Mouse (Mus musculus) layer of hippocampus, postnatal 14 days (tissue): ENCODE data around the gene Vrk3. TPM values are rescaled to one million over a fixed set of nuclear protein-coding genes. Genes with fewer than 3 reads are reported as not detected.
A peak's percentile ranks its signal among the peaks of the same experiment; 100 is the strongest.

Experiments
- DNase-seq, 2 experiments: peaks; one replicate each; pipeline ENCODE4 v3.0.0; 2021 to 2022; ENCODE audit warnings: low spot score in 2 of 2, mixed read lengths in 1 of 2
- total RNA-seq, 2 experiments: library from RNA; stranded (reverse); gene quantifications; 2 replicates each; pipeline ENCODE4 v1.2.3; 2021

The Vrk3 gene
- total RNA-seq, 2 experiments from 2014 or later, result 31.8 to 33.4 TPM

DNA sequence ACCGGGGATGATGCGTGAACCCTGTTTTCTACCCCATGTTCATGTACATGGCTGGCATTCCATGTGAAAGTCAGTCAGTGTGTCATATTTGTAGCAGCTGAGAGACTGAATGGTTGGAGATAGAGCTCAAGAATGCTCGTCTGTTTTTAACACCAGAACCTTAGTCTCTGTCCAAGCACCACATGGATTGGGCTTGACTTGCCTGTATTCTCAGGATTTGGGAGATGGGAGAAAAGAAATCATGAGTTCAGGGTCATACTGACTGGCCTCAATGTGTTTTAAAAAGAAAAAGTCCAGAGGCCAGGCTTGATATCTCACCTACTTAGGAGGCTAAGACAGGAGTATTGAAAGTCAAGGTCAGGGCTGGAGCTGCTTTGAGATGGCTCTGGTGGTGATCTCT lies 69.2 kb downstream of the Vrk3 start:
- DNase-seq, result no peak

DNA sequence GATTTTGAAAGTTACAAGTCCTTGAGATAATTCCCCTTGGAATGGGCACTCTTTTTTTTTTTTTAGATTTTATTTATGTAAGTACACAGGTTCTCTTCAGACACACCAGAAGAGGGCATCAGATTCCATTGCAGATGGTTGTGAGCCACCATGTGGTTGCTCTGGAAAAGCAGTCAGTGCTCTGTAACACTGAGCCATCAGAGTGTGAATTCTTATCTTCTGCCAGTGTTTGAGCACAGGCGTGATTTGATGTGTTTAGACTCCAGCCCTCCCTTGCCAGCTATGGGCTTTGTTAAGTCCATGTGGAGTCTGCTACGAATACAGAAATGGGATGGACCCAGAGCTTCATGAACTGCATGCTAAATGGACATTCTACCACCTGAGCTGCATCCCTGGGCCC lies 70.0 kb downstream of the Vrk3 start:
- peak in 1 of 2 experiments; percentile 67 for DNase-seq

DNA sequence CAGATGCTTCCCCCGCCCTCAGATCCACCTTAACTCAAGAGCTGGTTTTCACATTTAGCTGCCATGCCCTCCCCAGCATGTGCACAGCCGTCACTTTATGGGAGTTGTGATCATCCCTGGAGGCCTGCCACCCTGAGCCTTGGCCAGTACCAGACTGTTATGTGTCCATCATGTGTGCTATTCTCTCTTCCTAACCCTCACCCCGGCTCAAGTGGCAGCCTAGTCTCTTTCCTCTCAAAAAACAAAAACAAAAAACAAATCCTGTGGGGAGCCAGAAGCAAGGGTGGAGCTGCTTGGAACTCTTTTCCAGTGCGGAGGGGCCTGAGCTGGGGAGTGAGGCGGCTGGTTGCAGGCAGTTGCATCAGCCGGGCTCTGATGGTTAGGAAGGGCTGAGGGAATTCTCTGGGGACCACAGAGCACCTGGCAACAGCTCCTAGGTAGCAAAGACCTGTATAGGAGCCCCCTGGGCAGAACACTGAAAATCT lies 70.6 kb downstream of the Vrk3 start:
- DNase-seq, result no peak

DNA sequence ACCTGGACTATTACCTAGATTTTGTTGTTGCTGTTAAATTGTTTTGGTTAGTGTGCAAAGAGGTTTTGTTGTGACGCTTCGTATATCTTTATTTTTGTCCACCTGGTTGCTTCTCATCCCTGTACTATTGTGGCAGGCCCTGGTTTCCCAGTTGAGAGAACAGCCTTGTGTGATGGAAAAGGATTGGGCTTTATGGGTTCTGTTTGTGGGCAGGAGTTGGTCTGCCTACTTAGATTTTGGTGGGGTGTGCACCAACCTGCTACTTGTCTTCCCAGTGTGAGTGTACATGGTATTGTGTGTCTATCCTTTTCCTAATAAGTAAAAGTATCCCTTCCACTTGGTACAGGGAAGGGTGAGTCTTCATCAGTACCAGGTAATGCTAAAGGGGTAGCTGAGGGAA lies 71.2 kb downstream of the Vrk3 start:
- DNase-seq, result no peak

DNA sequence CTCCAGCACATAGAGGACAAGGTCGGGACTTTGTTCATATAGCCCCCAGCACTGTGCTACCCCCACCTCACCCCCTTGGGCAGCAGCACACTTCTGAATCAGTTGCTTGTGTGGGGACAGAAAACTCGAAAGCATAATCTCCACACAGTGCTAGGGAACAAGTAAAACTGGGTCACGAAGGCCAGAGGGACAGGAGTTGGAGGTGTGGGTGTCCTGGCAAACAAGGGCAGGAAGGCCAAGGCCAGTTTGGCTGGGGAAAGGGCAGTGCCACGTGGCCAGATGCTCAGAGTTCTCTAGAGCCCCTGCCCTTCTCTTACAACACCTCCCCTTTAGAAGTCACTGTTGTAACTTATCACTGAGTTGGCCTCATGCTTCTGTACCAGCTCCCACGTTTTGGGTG lies 71.7 kb downstream of the Vrk3 start:
- no peak for DNase-seq

DNA sequence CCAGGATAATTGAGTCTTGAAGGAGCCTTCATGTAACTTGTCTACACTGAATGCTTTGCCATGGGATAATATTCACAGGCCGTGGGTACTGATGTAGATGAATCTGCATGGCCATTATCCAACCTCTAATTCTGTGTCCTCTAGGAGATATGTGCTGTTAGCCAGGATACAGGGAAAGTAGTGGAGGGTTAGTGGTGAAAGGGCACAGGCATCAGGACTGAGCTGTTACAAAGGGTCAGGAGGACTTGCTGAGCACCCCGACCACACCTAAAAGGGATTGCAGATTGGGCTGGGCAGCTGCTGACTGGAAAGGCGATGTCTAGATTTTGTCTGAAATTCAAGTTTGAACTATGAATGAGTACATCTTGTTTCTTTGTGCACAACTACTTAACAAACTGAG lies 72.3 kb downstream of the Vrk3 start:
- no peak for DNase-seq

DNA sequence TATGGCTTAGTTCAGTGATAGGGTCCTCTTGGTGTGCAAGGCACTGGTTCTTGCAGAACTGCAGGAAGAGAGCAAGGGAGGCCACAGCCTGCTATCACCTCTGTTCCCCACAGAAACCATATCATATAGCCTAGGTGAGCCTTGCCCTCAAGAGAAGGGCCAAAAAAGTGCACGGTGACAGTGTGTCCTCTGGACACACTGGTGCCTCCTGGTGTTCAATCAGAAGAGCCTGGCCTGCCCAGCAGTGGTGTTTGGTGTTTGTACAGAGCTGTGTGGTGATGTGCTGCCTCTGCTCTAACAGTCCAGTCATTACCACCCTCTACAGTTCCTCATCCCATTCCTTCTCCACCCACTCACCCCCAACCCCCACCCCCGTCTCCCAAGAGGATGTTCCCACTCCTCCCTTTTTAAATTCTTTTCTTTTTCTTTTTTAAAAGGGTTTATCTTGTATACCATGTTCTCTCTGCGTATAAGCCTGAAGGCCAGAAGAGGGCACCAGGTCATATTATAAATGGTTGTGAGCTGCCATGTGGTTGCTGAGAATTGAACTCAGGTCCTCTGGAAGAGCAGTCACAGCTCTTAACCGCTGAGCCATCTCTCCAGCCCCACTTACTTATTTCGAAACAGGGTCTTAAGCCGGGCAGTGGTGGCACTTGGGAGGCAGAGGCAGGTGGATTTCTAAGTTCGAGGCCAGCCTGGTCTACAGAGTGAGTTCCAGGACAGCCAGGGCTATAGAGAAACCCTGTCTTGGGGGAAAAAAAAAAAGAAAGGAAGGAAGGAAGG lies 73.6 kb downstream of the Vrk3 start:
- DNase-seq, result no peak

DNA sequence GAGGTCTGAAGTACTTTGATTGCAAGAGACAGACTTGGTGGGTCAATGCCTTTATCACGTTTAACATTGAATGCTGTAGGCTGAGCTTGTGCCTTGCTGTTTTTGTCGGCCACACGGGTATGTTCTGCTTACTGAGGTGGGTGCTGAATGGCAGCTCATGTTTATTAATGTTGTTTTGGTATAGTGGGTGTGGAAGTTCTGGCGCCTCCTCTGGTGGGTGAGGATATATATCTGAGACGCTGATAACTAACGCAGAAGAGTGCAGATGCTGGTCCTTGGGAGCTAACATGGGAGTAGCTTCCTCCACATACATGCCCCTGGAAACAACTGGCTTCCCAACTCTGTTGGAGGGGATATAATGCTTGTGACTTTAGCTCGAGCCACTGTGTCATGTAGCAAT lies 75.2 kb downstream of the Vrk3 start:
- no peak for DNase-seq

DNA sequence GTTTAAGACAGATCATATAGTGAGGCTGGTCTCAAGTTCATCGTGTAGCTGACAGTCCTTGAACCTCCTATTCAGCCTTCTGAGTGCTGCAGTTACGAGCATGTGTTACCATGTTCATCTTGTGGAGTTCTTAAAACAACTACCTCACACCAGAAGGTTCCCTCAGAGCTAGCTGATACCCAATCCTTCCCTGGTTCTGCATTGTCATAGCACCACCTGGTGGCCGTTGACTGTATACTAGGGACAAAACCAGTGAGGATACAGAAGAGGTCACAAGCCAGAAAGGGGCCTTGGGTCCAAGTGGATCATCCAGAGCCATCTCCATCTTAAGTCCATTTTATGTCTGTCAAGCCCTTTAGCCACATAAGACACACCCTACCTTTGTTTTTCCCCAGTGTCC lies 76.7 kb downstream of the Vrk3 start:
- peak; percentile 76 to 82 for DNase-seq

DNA sequence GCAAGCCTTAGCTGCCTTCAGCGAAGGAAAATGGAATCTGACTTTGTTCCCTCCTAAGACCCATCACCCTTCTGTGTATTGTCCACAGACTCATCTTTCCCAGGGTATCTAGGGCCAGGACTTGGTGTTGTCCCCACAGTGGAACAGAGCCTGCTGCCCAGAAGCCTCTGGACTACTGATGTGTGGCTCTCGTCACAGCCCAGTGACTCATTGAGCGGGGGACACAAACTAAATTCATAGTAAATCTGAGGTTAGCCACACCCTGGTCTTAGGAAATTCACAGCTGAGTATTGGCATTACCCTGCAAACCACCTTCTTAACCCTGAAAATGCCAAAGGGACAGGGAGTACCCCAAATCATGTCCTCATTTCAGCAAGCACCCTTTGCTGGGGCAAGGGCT lies 78.6 kb downstream of the Vrk3 start:
- no peak for DNase-seq

Other genes with a start within 250 kb of the Vrk3 start
- under 1 TPM in 1 of 2 experiments, not detected in 1; 0.10 TPM for gene Mybpc2, start 223.8 kb upstream of the Vrk3 start, total RNA-seq
- not detected for gene Spib, start 216.3 kb upstream of the Vrk3 start, total RNA-seq
- gene Pold1, start 199.6 kb upstream of the Vrk3 start, total RNA-seq, result 1 to 10 TPM; 5.8 to 8.8 TPM
- gene Nr1h2, start 194.5 kb upstream of the Vrk3 start, total RNA-seq, result 10 to 100 TPM; 58.7 to 63.2 TPM
- under 1 TPM in 1 of 2 experiments, not detected in 1; 0.30 TPM for gene Napsa, start 176.0 kb upstream of the Vrk3 start, total RNA-seq
- gene Kcnc3, start 157.7 kb upstream of the Vrk3 start, total RNA-seq, result 100 to 1,000 TPM; 146 to 149 TPM
- 10 to 100 TPM; 20.9 to 24.6 TPM for gene Myh14, start 77.6 kb upstream of the Vrk3 start, total RNA-seq
- not detected for gene Izumo2, start 39.7 kb upstream of the Vrk3 start, total RNA-seq
- gene Zfp473, start 2.6 kb downstream of the Vrk3 start, total RNA-seq, result under 1 TPM; 0.24 to 0.25 TPM
- gene Nup62, start 67.7 kb downstream of the Vrk3 start, total RNA-seq, result 10 to 100 TPM; 29.6 to 36.7 TPM
- gene Il4i1, start 68.0 kb downstream of the Vrk3 start, total RNA-seq, result 1 to 10 TPM; 1.5 to 1.8 TPM
- 10 to 100 TPM; 27.3 to 28.4 TPM for gene Atf5, start 68.2 kb downstream of the Vrk3 start, total RNA-seq
- gene Akt1s1, start 100.6 kb downstream of the Vrk3 start, total RNA-seq, result 10 to 100 TPM; 81.6 to 89.7 TPM
- 10 to 100 TPM; 46.2 to 54.2 TPM for gene Tbc1d17, start 100.7 kb downstream of the Vrk3 start, total RNA-seq
- gene Pnkp, start 108.7 kb downstream of the Vrk3 start, total RNA-seq, result 10 to 100 TPM; 32.3 to 33.3 TPM
- gene Ptov1, start 121.4 kb downstream of the Vrk3 start, total RNA-seq, result 100 to 1,000 TPM; 272 to 295 TPM
- gene Med25, start 144.3 kb downstream of the Vrk3 start, total RNA-seq, result 100 to 1,000 TPM; 106 to 111 TPM
- gene Fuz, start 147.7 kb downstream of the Vrk3 start, total RNA-seq, result 10 to 100 TPM; 21.0 to 21.4 TPM
- 100 to 1,000 TPM; 310 to 327 TPM for gene Ap2a1, start 181.1 kb downstream of the Vrk3 start, total RNA-seq
- under 1 TPM in 1 of 2 experiments, not detected in 1; 0.69 TPM for gene Tsks, start 194.8 kb downstream of the Vrk3 start, total RNA-seq
- gene Cpt1c, start 226.4 kb downstream of the Vrk3 start, total RNA-seq, result 100 to 1,000 TPM; 115 to 116 TPM
- gene Prmt1, start 238.2 kb downstream of the Vrk3 start, total RNA-seq, result 100 to 1,000 TPM; 163 to 195 TPM
- 10 to 100 TPM; 33.8 to 46.5 TPM for gene Irf3, start 249.2 kb downstream of the Vrk3 start, total RNA-seq